Mouse (Mus musculus) ovary, postnatal 36 days (tissue): ENCODE data around the gene Olfr1098.

ENCODE experiments used
- DNase-seq: peaks from one replicate; pipeline ENCODE4 v3.0.0; 2022; ENCODE audit warnings: low spot score, mixed read lengths

The Olfr1098 gene

GRCm38 (mm10) chr2:86924445-86924844 lies at the start of gene Olfr1098:
Gene Olfr1098, minus strand, starts transcription at chr2:86924545.
- no peak for DNase-seq

GRCm38 (mm10) chr2:86960593-86960992 lies 36.2 kb upstream of the Olfr1098 start, which contains the start of gene Olfr1099:
Gene Olfr1099, minus strand, starts transcription at chr2:86960693.
- no peak for DNase-seq

GRCm38 (mm10) chr2:86926557-86926956 lies 2.2 kb upstream of the Olfr1098 start:
- DNase-seq = no peak

GRCm38 (mm10) chr2:86905647-86906046 lies 18.7 kb downstream of the Olfr1098 start:
- DNase-seq = no peak

GRCm38 (mm10) chr2:86892116-86892515 lies 32.2 kb downstream of the Olfr1098 start, which contains the start of gene Olfr1097:
Gene Olfr1097, minus strand, starts transcription at chr2:86892216.
- DNase-seq = no peak

- DNase-seq = no peak
These were observed 49.6 kb downstream of the Olfr1098 start, which contains the start of gene Gm13723 for GRCm38 (mm10) chr2:86874702-86875101. Gene Gm13723, minus strand, starts transcription at chr2:86874802.
